Mouse (Mus musculus) hindbrain, postnatal 0 days (tissue): ENCODE measurements around the gene Olfr96. TPM values are rescaled to one million over a fixed set of nuclear protein-coding genes. Genes with fewer than 3 reads are reported as not detected.
A peak's percentile ranks its signal among the peaks of the same experiment; 100 is the strongest.

ENCODE experiments used
- ATAC-seq: fragments of 200-750 bp; cut with Nextera tagmentation; 2 replicates; pipeline ENCODE4 v1.8.0; 2017; ENCODE audit warnings: mild to moderate bottlenecking, moderate TSS enrichment, moderate library complexity
- DNase-seq: peaks from one replicate; pipeline ENCODE4 v3.0.0-alpha.2; 2015; ENCODE audit warnings: low spot score
- H3K27ac ChIP-seq: fragments of 300-500 bp; sonication (generic); 2 replicates; pipeline ENCODE4 v1.5.1; 2014; ENCODE audit warnings: mild to moderate bottlenecking
- H3K27me3 ChIP-seq: fragments of 300-500 bp; sonication (generic); 2 replicates; pipeline ENCODE4 v1.6.1; 2014; ENCODE audit warnings: low read length, mixed read lengths; ENCODE audit not compliant: insufficient read depth
- H3K36me3 ChIP-seq: fragments of 300-500 bp; sonication (generic); 2 replicates; pipeline ENCODE4 v1.6.1; 2014; ENCODE audit warnings: low read length, mixed read lengths; ENCODE audit not compliant: insufficient read depth
- H3K4me1 ChIP-seq: fragments of 300-500 bp; sonication (generic); 2 replicates; pipeline ENCODE4 v1.6.1; 2014; ENCODE audit warnings: antibody characterized with exemption, low read length, mixed read lengths; ENCODE audit not compliant: insufficient read depth
- H3K4me2 ChIP-seq: fragments of 300-500 bp; sonication (generic); 2 replicates; pipeline ENCODE4 v1.6.1; 2014; ENCODE audit warnings: low read depth, mild to moderate bottlenecking, low read length, moderate library complexity, mixed read lengths
- H3K4me3 ChIP-seq: fragments of 300-500 bp; sonication (generic); 2 replicates; pipeline ENCODE4 v1.5.1; 2014; ENCODE audit warnings: low read length
- H3K9ac ChIP-seq: fragments of 300-500 bp; sonication (generic); replicated peaks from 2 replicates; pipeline ENCODE4 v1.6.1; 2014; ENCODE audit warnings: mild to moderate bottlenecking, low read length, moderate library complexity, mixed read lengths
- H3K9me3 ChIP-seq: fragments of 300-500 bp; sonication (generic); 2 replicates; pipeline ENCODE4 v1.6.1; 2016; ENCODE audit warnings: low read length, mixed read lengths
- CTCF ChIP-seq: IDR thresholded peaks from 2 replicates; pipeline ENCODE4 v1.5.1; 2016; ENCODE audit warnings: antibody characterized with exemption, control low read depth, low read depth
- WGBS: fragments of 180-500 bp; shearing (Covaris S2); extraction: QIAGEN DNeasy Blood & Tissue Kit; methylation state at CpG from one replicate; pipeline ENCODE4 v1.1.7; 2014; 5-methylcytosine and 5-hydroxymethylcytosine counted together
- polyA plus RNA-seq: library from polyadenylated mRNA; unstranded; fragments of >200 nt; fragmentation: Nextera tagmentation; extraction: Ambion mirVana; gene quantifications from 2 replicates; pipeline ENCODE4 v1.2.1, GENCODE M21; 2015
- total RNA-seq: library from RNA; depleted of rRNA; stranded (reverse); fragments of >200 nt; gene quantifications from 2 replicates; pipeline ENCODE4 v1.2.3, GENCODE M21; 2014

The Olfr96 gene
- total and polyA plus RNA-seq, 2 experiments from 2014 or later: not detected

DNA sequence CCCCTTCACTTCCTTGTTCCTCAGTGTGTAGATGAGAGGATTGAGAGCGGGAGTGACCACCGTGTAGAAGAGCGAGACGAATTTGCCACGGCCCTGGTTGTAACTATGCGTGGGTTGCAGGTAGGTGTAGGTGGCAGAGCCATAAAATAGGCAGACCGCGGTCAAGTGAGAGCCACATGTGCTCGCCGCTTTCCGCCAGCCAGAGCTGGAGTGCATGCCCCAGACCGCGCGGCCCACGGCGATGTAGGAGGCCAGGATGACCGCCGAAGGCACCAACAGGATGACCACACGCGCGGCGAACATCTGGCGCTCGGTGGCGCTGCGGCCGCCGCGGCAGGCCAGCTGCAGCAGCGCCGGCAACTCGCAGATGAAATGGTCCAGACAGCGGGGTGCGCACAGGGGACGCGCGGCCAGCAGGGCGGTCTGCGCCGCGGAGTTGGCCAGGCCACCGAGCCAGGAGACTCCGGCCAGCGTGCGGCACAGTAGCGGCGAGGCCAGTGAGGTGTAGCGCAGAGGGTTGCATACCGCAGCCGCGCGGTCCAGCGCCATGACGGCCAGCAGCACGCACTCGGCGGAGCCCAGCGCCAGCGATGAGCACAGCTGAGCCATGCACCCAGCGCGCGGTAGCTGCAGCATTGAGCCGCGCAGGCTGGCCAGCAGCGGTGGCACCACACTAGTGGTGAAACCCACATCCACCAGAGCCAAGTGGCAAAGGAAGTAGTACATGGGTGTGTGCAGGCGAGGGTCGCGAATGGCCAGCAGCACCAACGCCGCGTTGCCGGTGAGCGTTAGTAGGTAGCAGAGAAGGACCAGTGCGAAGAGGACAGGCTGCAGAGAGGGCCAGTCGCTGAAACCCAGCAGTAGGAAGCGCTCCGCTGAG, 22.9 kb upstream of the Olfr96 start:
- H3K27me3 ChIP-seq: 0 out of 2 replicates have a peak, but pooled peaks cover 9% of the 10 kb centered on the region
- no peaks in the 10 kb centered on the region for H3K36me3 ChIP-seq
- H3K9me3 ChIP-seq: no peaks in the 10 kb centered on the region
- ATAC-seq (peak; percentile 93), DNase-seq (peak; percentile 62)
- no peak; the same call in 1 of the 2 replicates for TF ChIP-seq CTCF
- H3K27ac ChIP-seq: peak overlapping the region; percentile 81
- H3K9ac ChIP-seq: peak overlapping the region; percentile 63
- WGBS: 1% methylated on average over 75 of the region's 77 CpGs
- H3K4me1 ChIP-seq: no peaks in the 10 kb centered on the region
- peak overlapping the region; percentile 55 for H3K4me3 ChIP-seq
- H3K4me2 ChIP-seq: peak overlapping the region; percentile 85

DNA sequence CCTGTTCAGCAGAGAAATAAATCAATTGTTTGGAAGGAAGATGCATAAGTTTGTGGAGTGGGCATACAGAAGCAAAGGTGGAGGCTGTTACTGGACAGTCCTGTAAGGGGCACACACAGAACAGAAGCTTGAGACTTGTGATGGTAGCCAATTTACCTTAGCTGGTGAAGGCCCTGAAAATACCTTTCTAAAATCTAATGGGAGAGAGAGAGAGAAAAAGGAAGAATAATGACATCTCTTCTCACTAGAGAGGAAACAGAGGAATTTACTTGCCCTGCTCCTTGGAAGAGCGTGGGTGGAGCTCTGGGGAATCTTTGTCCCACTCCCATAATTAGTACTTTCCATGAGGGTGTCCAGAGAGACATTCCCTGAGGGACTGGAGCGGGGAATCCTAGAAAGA, 19.1 kb upstream of the Olfr96 start, which contains the start of gene Olfr94:
TSS of gene Olfr94 (minus strand) at position 101 of the 400 bp plus-strand sequence.
- no peak within 1 kb of the TSS for H3K4me2 ChIP-seq
- H3K4me1 ChIP-seq: no peaks in the 10 kb centered on the region
- no peak for DNase-seq
- TF ChIP-seq CTCF: no peak
- no peak for ATAC-seq
- WGBS: 73% methylated on average over 2 of the region's 2 CpGs
- no peaks in the 10 kb centered on the region for H3K9me3 ChIP-seq
- H3K27ac ChIP-seq: no peak within 1 kb of the TSS
- H3K27me3 ChIP-seq: 0 out of 2 replicates have a peak, but pooled peaks cover 9% of the 10 kb centered on the region
- H3K9ac ChIP-seq: no peak within 1 kb of the TSS
- no peaks in the 10 kb centered on the region for H3K36me3 ChIP-seq
- no peak within 1 kb of the TSS for H3K4me3 ChIP-seq

GRCm38 (mm10) chr17:37203206-37203916, 16.6 kb upstream of the Olfr96 start:
- ATAC-seq: peak; percentile 90
- 0 out of 2 replicates have a peak, but pooled peaks cover 6% of the 10 kb centered on the region for H3K27me3 ChIP-seq
- peak; percentile 100 for TF ChIP-seq CTCF
- no peaks in the 10 kb centered on the region for H3K9me3 ChIP-seq
- no peak overlapping the region for H3K9ac ChIP-seq
- H3K4me2 ChIP-seq: no peak overlapping the region
- peak; percentile 94 for DNase-seq
- H3K36me3 ChIP-seq: no peaks in the 10 kb centered on the region
- under 1% methylated on average over 4 of the region's 4 CpGs for WGBS
- H3K4me3 ChIP-seq: no peak overlapping the region
- H3K27ac ChIP-seq: no peak overlapping the region
- no peaks in the 10 kb centered on the region for H3K4me1 ChIP-seq

DNA sequence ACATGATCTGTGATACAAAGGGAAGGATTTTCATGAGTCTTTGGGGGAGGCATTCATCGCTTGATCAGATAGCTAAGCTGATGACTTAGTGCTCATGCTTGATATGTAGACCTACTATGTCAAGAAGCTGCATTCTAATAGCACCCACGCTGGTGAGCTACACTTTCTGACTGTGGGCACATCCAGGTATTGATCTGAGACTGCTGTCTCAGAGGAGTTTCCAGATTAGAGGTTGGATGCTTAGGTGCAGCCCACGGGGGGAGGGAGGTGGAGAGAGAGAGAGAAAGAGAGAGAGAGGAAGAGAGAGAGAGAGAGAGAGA, 16.1 kb upstream of the Olfr96 start:
- no peak for TF ChIP-seq CTCF
- Histone ChIP-seq H3K4me3 (no peak overlapping the region), H3K9ac (no peak overlapping the region), H3K4me2 (no peak overlapping the region), H3K27me3 (0 out of 2 replicates have a peak, but pooled peaks cover 1% of the 10 kb centered on the region), H3K9me3 (no peaks in the 10 kb centered on the region), H3K4me1 (no peaks in the 10 kb centered on the region), H3K36me3 (no peaks in the 10 kb centered on the region), H3K27ac (no peak overlapping the region)
- 28% methylated on average over 3 of the region's 3 CpGs for WGBS
- DNase-seq: no peak
- peak; percentile 72 for ATAC-seq

DNA sequence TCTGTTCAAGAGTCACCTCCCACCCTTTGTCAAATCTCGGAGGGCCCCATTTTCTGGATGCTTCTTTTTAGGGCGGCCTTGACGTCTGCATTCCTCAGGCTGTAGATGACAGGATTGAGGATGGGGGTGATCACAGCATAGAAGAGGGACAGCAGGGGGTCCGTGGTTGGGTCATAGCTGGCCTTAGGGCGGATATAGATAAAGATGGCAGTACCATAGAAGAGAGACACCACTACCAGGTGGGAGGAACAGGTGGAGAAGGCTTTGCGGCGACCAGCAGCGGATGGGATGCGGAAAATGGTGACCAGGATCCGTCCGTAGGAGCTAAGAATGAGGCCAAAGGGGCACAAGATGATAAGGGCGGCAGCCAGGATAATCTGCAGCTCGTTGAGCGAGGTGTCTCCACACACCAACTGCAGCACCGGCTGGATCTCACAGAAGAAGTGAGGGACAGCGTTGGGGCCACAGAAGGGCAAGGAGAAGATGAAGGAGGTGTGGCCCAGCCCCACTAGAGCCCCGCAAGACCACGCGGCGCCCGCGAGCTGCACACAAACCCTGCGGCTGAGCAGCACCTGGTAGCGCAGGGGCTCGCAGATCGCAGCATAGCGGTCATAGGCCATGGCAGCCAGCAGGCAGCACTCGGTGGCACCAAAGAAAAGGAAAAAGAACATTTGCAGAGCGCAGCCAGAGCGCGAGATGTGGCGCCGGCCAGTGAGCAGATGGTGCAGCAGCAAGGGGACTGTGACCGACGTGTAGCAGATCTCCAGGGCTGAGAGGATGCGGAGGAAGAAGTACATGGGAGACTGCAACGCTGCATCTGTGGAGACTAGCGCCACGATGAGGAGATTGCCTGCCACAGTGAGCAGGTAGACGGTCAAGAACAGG, 8.8 kb upstream of the Olfr96 start:
- Histone ChIP-seq H3K4me3 (peak overlapping the region; percentile 34), H3K27ac (no peak overlapping the region), H3K4me2 (peak overlapping the region; percentile 60), H3K36me3 (no peaks in the 10 kb centered on the region), H3K4me1 (peaks cover 5% of the 10 kb centered on the region; the same call in 1 of the 2 replicates), H3K9me3 (no peaks in the 10 kb centered on the region), H3K9ac (peak overlapping the region; percentile 49), H3K27me3 (no peaks in the 10 kb centered on the region)
- peak; percentile 50 for TF ChIP-seq CTCF
- DNase-seq (peak; percentile 56), ATAC-seq (peak; percentile 82)
- 19% methylated on average over 40 of the region's 40 CpGs for WGBS

DNA sequence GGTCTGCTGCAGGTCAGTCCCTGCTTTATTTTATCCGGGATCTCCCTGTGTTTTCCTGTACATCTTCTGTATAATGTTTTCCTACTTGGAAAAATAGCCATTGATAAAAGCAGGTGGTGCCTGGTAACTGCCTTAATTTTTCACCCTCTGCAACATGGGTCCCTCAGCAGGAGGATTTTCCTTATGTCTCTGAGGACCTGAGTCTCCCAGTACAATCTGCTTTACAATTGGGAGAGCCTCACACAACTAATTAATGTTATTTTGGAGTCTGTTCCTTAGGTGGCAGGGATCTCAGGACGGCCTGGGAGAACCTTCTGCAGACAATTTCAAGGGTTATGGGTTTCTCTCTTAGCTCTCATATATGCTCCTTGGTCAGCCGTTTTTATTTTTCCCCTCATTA, 6.9 kb upstream of the Olfr96 start, which contains the start of gene Olfr95:
TSS of gene Olfr95 (minus strand) at position 101 of the 400 bp plus-strand sequence.
- no peak within 1 kb of the TSS for H3K4me2 ChIP-seq
- H3K9me3 ChIP-seq: no peaks in the 10 kb centered on the region
- WGBS: 79% methylated on average over 3 of the region's 3 CpGs
- H3K27ac ChIP-seq: no peak within 1 kb of the TSS
- H3K9ac ChIP-seq: no peak within 1 kb of the TSS
- H3K4me3 ChIP-seq: no peak within 1 kb of the TSS
- no peaks in the 10 kb centered on the region for H3K36me3 ChIP-seq
- DNase-seq (no peak), ATAC-seq (no peak)
- H3K4me1 ChIP-seq: peaks cover 5% of the 10 kb centered on the region; the same call in 1 of the 2 replicates
- no peak for TF ChIP-seq CTCF
- H3K27me3 ChIP-seq: no peaks in the 10 kb centered on the region
